In genomic region chr9:24473824-24474223, GRCm38 (mm10) we compare ENCODE assay signal across 19 mouse cellular contexts. TPM values are rescaled to one million over a fixed set of nuclear protein-coding genes. Genes with fewer than 3 reads are reported as not detected.
A peak's percentile ranks its signal among the peaks of the same experiment; 100 is the strongest.
DNase-seq lines count a peak whose midpoint lies in the region; ATAC-seq and TF ChIP-seq lines count a peak whose summit lies in the region.
"Had no signal": no experiment of that assay in that cellular context is flagged by ENCODE, and none has a peak within 500 bp of the region (broad histone marks: within the 10 kb centered on the region; RNA-seq: fewer than 3 reads in every experiment).

No protein-coding gene starts in this region.

- WGBS in liver, embryonic 11.5 days, result 73% methylated on average over 7 of the region's 7 CpGs
- 64% methylated on average over 7 of the region's 7 CpGs for whole genome bisulfite sequencing in liver, postnatal 0 days (ENCODE audit: insufficient replicate concordance)
- 52% methylated on average over 7 of the region's 7 CpGs for WGBS in liver, embryonic 15.5 days (ENCODE audit: insufficient replicate concordance)
- 69% methylated on average over 7 of the region's 7 CpGs for WGBS in heart, embryonic 11.5 days (ENCODE audit: insufficient replicate concordance)

- no peak for TF ChIP-seq EP300 in liver, postnatal 0 days (IDR thresholded peaks at IDR 0.05; ENCODE audit: low read depth)

- no peak for DNase-seq in liver, embryonic 11.5 days (ENCODE audit: low spot score)
- no peak for DNase-seq in liver, postnatal 0 days
- peak; percentile 48 for DNase-seq in brain, embryonic 14.5 days (ENCODE audit: low read depth)
- DNase-seq in Muller cell, postnatal 12 days (ENCODE audit: inconsistent ontology term), result no peak
- DNase-seq: adrenal gland, postnatal 10 days; cerebellum, adult 18-20 months; cerebellum, adult 9-11 months; gastrocnemius, postnatal 10 days; heart, adult 18-20 months; heart, postnatal 14 days had no signal

- no peaks in the 10 kb centered on the region; the same call in 1 of the 2 replicates for H3K4me1 ChIP-seq in liver, embryonic 11.5 days (replicated peaks; ENCODE audit: control insufficient read depth, insufficient read depth, low read length)
- no peaks in the 10 kb centered on the region for H3K4me1 ChIP-seq in liver, postnatal 0 days (ENCODE audit: insufficient read depth)
- no peaks in the 10 kb centered on the region; the same call in 1 of the 2 replicates for H3K4me1 ChIP-seq in liver, embryonic 15.5 days (replicated peaks)
- H3K4me1 ChIP-seq in heart, embryonic 11.5 days (ENCODE audit: control insufficient read depth, insufficient read depth, low read length), result no peaks in the 10 kb centered on the region
- H3K4me1 ChIP-seq: embryonic facial prominence, embryonic 15.5 days; forebrain, embryonic 12.5 days; heart, embryonic 15.5 days; hindbrain, embryonic 13.5 days had no signal

- H3K4me3 ChIP-seq in liver, embryonic 11.5 days (ENCODE audit: low read depth, low read length), result no peak overlapping the region
- no peak overlapping the region for H3K4me3 ChIP-seq in liver, postnatal 0 days (ENCODE audit: low read depth, low read length)
- no peak overlapping the region for H3K4me3 ChIP-seq in liver, embryonic 15.5 days (replicated peaks)
- H3K4me3 ChIP-seq in heart, embryonic 11.5 days (ENCODE audit: low read depth, low read length), result no peak overlapping the region
- H3K4me3 ChIP-seq: embryonic facial prominence, embryonic 15.5 days; erythroblast, embryonic 14.5 days; forebrain, embryonic 12.5 days; heart, embryonic 10.5 days; heart, embryonic 15.5 days; hindbrain, embryonic 13.5 days had no signal

- H3K36me3 ChIP-seq in liver, embryonic 11.5 days (ENCODE audit: control insufficient read depth, insufficient read depth, low read length), result peaks cover 2% of the 10 kb centered on the region; the same call in 1 of the 2 replicates
- peaks cover 2% of the 10 kb centered on the region; the same call in 1 of the 2 replicates for H3K36me3 ChIP-seq in liver, postnatal 0 days (replicated peaks; ENCODE audit: insufficient read depth, low read length)
- peaks cover 29% of the 10 kb centered on the region for H3K36me3 ChIP-seq in liver, embryonic 15.5 days (replicated peaks)
- no peaks in the 10 kb centered on the region for H3K36me3 ChIP-seq in heart, embryonic 11.5 days (ENCODE audit: control insufficient read depth, insufficient read depth, low read length)
- H3K36me3 ChIP-seq: embryonic facial prominence, embryonic 15.5 days; heart, embryonic 15.5 days had no signal

- no peak for TF ChIP-seq POLR2A in brain, embryonic 14.5 days (IDR thresholded peaks at IDR 0.05; ENCODE audit: borderline replicate concordance, extremely low read depth, insufficient read depth, insufficient read length, poor library complexity, severe bottlenecking)

- H3K27ac ChIP-seq in liver, embryonic 11.5 days (ENCODE audit: low read depth, low read length), result no peak overlapping the region
- no peak overlapping the region for H3K27ac ChIP-seq in liver, postnatal 0 days (ENCODE audit: low read depth)
- no peak overlapping the region for H3K27ac ChIP-seq in liver, embryonic 15.5 days (replicated peaks)
- H3K27ac ChIP-seq in heart, embryonic 11.5 days (ENCODE audit: low read depth, low read length), result no peak overlapping the region
- H3K27ac ChIP-seq: embryonic facial prominence, embryonic 15.5 days; forebrain, embryonic 12.5 days; heart, embryonic 10.5 days; heart, embryonic 15.5 days; hindbrain, embryonic 13.5 days; hindbrain, postnatal 0 days had no signal

- no peak for TF ChIP-seq CTCF in liver, postnatal 0 days (IDR thresholded peaks at IDR 0.05; ENCODE audit: low read depth)
- no peak for TF ChIP-seq CTCF in brain, embryonic 14.5 days (IDR thresholded peaks at IDR 0.05; ENCODE audit: borderline replicate concordance, extremely low read depth, insufficient read depth, insufficient read length)

- no peaks in the 10 kb centered on the region for H3K9me3 ChIP-seq in liver, embryonic 11.5 days (ENCODE audit: control insufficient read depth, low read length)
- no peaks in the 10 kb centered on the region for H3K9me3 ChIP-seq in liver, postnatal 0 days (ENCODE audit: low read length)
- H3K9me3 ChIP-seq in liver, embryonic 15.5 days (replicated peaks), result no peaks in the 10 kb centered on the region
- H3K9me3 ChIP-seq in heart, embryonic 11.5 days (replicated peaks; ENCODE audit: control insufficient read depth, low read length), result no peaks in the 10 kb centered on the region
- H3K9me3 ChIP-seq: embryonic facial prominence, embryonic 15.5 days; forebrain, embryonic 12.5 days; heart, embryonic 10.5 days; heart, embryonic 15.5 days; hindbrain, embryonic 13.5 days had no signal

- H3K27me3 ChIP-seq in liver, embryonic 11.5 days (replicated peaks; ENCODE audit: control insufficient read depth, insufficient read depth, low read length), result no peaks in the 10 kb centered on the region
- no peaks in the 10 kb centered on the region for H3K27me3 ChIP-seq in liver, postnatal 0 days (ENCODE audit: insufficient read depth, low read length)
- H3K27me3 ChIP-seq in liver, embryonic 15.5 days, result no peaks in the 10 kb centered on the region
- no peaks in the 10 kb centered on the region for H3K27me3 ChIP-seq in heart, embryonic 11.5 days (ENCODE audit: control insufficient read depth, insufficient read depth, low read length)
- H3K27me3 ChIP-seq: embryonic facial prominence, embryonic 15.5 days; forebrain, embryonic 12.5 days; heart, embryonic 15.5 days; hindbrain, embryonic 13.5 days had no signal

- no peak overlapping the region for H3K4me2 ChIP-seq in liver, embryonic 11.5 days
- H3K4me2 ChIP-seq in liver, postnatal 0 days (ENCODE audit: low read depth, low read length), result no peak overlapping the region
- H3K4me2 ChIP-seq in liver, embryonic 15.5 days, result no peak overlapping the region
- no peak overlapping the region for H3K4me2 ChIP-seq in heart, embryonic 11.5 days
- H3K4me2 ChIP-seq: embryonic facial prominence, embryonic 15.5 days; forebrain, embryonic 12.5 days; heart, embryonic 15.5 days; hindbrain, embryonic 13.5 days had no signal

- H3K9ac ChIP-seq in liver, embryonic 11.5 days (ENCODE audit: low read depth, low read length), result no peak overlapping the region
- no peak overlapping the region for H3K9ac ChIP-seq in liver, postnatal 0 days (replicated peaks)
- no peak overlapping the region for H3K9ac ChIP-seq in liver, embryonic 15.5 days
- H3K9ac ChIP-seq in heart, embryonic 11.5 days (ENCODE audit: low read depth, low read length), result no peak overlapping the region
- H3K9ac ChIP-seq: embryonic facial prominence, embryonic 15.5 days; forebrain, embryonic 12.5 days; heart, embryonic 15.5 days; hindbrain, embryonic 13.5 days had no signal

- peak; percentile 56; the same call in 1 of the 2 replicates for ATAC-seq in liver, embryonic 11.5 days (replicated peaks; ENCODE audit: low FRiP score)
- ATAC-seq in liver, postnatal 0 days, result no peak
- peak; percentile 47; the same call in 1 of the 2 replicates for ATAC-seq in liver, embryonic 15.5 days (ENCODE audit: insufficient read depth)
- no peak for ATAC-seq in heart, embryonic 11.5 days (replicated peaks; ENCODE audit: insufficient number of reproducible peaks, low FRiP score, low TSS enrichment)
- ATAC-seq: hindbrain, postnatal 0 days had no signal

RNA-seq across cellular contexts. Expression of gene Dpy19l1, which starts 29.1 kb away (rescaled TPM):
- 23.5 and 26.0 TPM in 2 replicates for polyA plus RNA-seq in liver, embryonic 11.5 days (2014; fragmentation: Nextera tagmentation; extraction: Ambion mirVana)
- 7.5 and 8.9 TPM in 2 replicates for polyA plus RNA-seq in liver, postnatal 0 days (2015; fragmentation: Nextera tagmentation; extraction: Ambion mirVana)
- polyA plus RNA-seq in brain, embryonic 14.5 days (2012; rRNA removed), result 44.5 and 76.3 TPM in 2 replicates
- 12.3 and 13.4 TPM in 2 replicates for polyA plus RNA-seq in liver, embryonic 15.5 days (2015; fragmentation: Nextera tagmentation; extraction: Ambion mirVana)
- 14.7 and 15.8 TPM in 2 replicates for polyA plus RNA-seq in heart, embryonic 11.5 days (2014; fragmentation: Nextera tagmentation; extraction: Ambion mirVana)

Comparison
In these comparisons a context has a peak if more than half of its experiments do, and no peak if none do; other contexts are left out.
1. ATAC-seq: peak in liver, embryonic 11.5 days (single experiment) and liver, embryonic 15.5 days (single experiment); none in liver, postnatal 0 days (single experiment) and heart, embryonic 11.5 days (single experiment).